Mouse (Mus musculus) mammary gland, adult 2 months (tissue): ENCODE data around the gene Obox7. TPM values are rescaled to one million over a fixed set of nuclear protein-coding genes. Genes with fewer than 3 reads are reported as not detected.

ENCODE experiments used
- polyA plus RNA-seq: library from polyadenylated mRNA; depleted of rRNA; stranded (reverse); fragments of >200 nt; gene quantifications from 2 replicates; pipeline ENCODE4 v1.2.3, GENCODE M21; 2012; ENCODE audit warnings: low replicate concordance; rRNA removed

Gene Obox7
- not detected in 2 replicates for polyA plus RNA-seq

GRCm38 (mm10) chr7:14659196-14659595 lies at the start of gene Obox7:
Obox7 (plus strand) TSS chr7:14659496.

Other genes with a start within 250 kb of the Obox7 start
- gene Sult2a8, start 212.7 kb upstream of the Obox7 start, polyA plus RNA-seq, result 0.27 TPM in 1 of 2 replicates, not detected in the other
- not detected in 2 replicates for gene Sult2a7, start 165.3 kb upstream of the Obox7 start, polyA plus RNA-seq
- gene Vmn1r90, start 96.0 kb upstream of the Obox7 start, polyA plus RNA-seq, result 0.01 and 0.12 TPM in 2 replicates